Mouse (Mus musculus): ENCODE measurements around the gene Arhgap21.

DNA sequence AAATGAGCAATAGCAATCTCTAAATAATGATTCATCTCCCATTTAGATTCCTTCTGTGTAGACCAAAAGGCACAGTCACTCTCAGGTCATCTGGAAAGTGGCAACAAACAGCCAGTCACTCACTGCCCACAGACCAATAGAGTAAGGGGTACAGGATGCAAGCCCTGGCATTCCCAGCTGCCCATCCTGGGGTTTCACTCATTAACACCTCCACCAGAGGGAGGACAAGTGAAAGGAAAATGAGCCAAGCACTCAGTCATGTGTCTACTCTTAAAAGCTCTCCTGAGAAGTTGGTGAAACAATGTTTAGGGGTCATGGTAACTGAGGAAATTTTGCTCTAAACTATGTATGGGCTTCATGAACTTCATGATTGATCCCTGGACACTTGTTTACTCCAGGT lies 2.9 kb upstream of the Arhgap21 start:
- TF ChIP-seq EP300 (IDR thresholded peaks at IDR 0.05; ENCODE audit: insufficient read depth, low read depth, low read length) = 0 out of 2 replicates have a peak, but pooled peaks have one; percentile 44
- peak; percentile 63 for TF ChIP-seq CTCF (IDR thresholded peaks at IDR 0.05)
- TF ChIP-seq POLR2A (IDR thresholded peaks at IDR 0.05; ENCODE audit: insufficient read depth, low read depth, low read length) = no peak
